Mouse (Mus musculus) cerebellum, adult 9-10 months (tissue): ENCODE measurements around the gene Mapk13.
"Not testable (repeated sequence)": the region's sequence is repeated elsewhere in the genome, so short reads cannot be mapped to it uniquely, and the experiment has no call there.

Experiments used
- DNase-seq: peaks from one replicate; pipeline ENCODE4 v3.0.0; 2022

Mapk13 gene

DNA sequence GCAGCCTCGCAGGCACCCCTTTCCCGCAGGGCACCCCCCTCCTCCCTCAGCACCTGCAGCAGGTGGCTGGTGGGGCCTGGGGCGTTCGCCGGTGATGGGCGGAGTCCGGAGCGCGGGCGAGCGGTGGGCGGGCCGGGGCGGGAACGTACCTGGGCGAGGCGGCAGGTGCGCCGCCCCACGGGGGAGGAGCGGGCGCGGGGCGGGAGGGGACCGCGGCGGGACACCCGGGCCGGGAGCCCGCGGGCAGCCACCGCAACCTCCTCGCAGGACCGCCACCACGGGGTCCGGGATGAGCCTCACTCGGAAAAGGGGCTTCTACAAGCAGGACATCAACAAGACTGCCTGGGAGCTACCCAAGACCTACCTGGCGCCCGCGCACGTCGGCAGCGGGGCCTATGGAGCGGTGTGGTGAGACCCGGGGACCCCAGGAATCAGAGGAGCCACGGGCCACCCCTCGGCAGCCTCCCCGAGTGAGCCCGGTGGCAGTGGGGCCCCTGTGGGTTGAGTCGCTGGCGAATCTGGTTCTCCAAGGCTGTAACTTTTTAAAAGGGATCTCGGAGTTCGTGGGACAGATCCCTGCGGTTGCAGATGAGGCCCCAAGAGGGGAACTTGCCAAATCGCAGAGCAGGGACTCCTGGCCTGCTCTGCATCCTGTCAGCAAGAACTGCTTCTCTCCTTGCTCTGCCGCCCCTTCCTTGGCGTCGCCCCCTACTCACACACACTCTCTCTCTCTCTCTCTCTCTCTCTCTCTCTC lies at the start of gene Mapk13:
Gene Mapk13 (plus strand): TSS at position 177 of the 754 bp plus-strand sequence.
- no peak for DNase-seq

DNA sequence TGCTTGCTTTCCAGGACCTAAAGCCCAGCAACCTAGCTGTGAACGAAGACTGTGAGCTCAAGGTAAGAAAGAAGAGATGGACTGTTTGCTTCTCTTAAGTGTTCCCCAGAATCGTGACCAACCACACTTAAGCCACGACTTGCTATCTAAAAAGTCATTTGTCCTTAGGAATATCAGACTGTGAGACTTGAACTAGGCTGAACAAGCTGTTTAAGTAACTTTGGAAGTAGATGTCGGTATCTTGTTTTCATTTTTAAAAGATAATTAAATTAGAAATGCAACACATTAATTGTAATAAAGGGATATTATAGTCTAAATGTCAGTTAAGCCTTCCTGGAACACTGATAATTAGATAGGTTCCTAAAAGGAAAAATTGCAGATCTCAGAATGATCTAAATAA lies 43.3 kb upstream of the Mapk13 start, which contains the start of gene AC170998.1:
Gene AC170998.1 (plus strand): TSS at position 301 of the 400 bp plus-strand sequence.
- DNase-seq = no peak

DNA sequence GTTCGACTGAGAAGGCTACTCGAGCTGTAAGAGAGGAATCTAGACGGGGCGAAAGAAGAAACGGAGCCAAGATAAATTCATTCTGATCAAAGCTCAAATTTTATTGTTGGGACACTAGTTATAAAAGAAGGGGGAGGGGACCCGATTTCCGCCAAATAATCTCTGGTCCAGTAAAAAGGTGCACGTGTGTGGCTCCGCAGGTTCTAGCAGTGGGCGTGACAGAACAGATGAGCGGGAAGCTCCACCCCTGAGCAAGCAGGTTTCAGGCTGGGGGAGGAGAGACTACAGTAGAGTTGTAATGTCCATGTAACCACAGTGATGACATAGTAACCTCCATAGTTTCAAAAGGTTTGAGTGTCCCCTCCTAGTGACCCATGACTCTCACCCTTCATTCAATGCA lies 41.6 kb upstream of the Mapk13 start:
- not testable (repeated sequence) for DNase-seq

DNA sequence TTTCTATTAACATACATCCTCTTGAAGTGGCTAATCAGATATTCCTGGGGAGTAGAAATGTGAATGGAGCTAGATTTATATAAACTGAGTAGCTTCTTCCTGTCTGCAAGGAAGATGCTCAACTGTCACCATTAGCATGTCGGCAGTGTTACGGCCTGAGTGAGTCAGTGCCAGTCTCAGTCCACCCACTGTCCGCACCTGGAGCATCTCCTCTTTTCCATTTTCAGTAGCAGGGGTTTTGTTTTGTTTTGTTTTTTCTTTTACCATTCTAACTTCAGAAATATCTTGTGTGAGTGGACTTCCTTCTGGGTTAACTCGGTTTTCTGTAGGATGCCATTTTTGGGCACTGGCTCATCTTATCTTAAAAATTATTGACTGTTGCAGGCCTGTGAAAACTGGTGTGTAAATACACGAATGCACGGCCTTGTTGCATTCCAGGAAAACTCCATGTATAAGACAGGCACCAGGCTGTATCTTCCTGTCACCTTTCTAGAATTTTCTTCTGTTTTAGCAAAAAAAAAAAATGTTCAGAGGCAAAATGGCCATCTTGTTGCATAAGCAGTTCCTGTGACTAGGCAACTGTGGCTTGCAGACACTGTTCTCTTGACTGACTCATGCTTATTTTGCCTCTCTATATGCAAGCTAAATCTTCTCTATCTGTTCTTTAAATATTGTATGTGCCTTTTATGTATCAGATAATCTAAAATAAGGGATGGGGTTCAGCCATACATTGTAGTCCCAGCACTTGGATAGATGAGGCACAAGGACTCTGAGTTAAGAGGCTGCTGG lies 33.6 kb upstream of the Mapk13 start:
- no peak for DNase-seq

DNA sequence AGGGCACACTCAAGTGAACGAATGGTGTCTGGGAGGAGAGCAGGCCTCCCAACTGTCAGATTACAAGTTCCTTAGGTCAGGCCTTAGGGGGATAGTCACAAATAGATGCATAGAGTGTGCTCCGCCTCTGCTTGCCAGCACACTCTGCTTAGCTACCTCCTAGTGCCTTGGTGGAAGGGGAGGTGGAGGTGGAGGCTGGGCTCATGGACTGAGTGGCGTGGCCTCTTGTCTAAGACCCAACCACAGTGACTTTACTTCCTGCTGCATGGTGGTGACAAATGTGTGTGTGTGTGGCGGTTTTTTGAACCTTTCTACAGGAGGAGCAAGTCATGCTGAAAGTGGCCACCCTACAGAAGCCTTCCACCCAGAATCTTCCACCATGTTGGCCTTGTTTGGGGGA lies 32.6 kb upstream of the Mapk13 start:
- DNase-seq = no peak

DNA sequence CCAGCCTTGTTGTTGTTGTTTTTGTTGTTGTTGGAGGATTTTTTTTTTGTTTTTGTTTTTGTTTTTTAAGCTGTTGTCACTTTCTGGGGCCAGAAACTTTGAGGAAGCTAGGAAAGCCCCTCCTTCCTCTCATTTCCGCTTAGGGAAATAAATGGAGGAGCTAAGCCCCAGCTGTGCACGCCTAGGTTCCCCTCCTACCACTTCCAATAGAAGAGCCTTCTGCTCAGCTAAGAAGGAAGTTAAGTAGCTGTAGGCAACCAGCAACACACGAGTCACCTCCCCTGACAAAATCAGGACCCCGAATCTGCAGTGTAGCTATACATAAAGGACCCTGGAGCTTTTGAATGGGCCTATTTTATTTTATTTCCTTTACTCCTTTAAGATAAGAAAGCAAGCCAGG lies 31.1 kb upstream of the Mapk13 start:
- DNase-seq = no peak

DNA sequence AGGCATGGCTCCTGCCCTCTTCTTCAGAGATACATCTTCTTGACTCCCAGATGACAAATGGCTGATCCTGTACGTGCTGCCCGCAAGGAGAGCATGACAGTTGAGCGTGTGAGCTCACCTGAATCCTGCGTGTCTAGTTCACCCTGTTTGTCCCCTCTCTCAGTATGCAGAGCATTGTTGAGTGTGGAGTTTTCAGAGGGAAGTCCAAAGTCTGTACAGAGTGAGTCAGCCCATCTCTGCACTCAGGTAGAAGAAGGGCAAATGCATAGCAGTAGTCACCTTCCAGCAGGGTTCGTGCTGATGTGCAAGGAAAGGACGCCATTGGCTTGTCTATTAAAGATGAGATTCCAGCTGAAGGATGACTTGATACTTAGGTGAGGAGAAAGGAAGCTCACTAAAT lies 29.9 kb upstream of the Mapk13 start:
- no peak for DNase-seq

DNA sequence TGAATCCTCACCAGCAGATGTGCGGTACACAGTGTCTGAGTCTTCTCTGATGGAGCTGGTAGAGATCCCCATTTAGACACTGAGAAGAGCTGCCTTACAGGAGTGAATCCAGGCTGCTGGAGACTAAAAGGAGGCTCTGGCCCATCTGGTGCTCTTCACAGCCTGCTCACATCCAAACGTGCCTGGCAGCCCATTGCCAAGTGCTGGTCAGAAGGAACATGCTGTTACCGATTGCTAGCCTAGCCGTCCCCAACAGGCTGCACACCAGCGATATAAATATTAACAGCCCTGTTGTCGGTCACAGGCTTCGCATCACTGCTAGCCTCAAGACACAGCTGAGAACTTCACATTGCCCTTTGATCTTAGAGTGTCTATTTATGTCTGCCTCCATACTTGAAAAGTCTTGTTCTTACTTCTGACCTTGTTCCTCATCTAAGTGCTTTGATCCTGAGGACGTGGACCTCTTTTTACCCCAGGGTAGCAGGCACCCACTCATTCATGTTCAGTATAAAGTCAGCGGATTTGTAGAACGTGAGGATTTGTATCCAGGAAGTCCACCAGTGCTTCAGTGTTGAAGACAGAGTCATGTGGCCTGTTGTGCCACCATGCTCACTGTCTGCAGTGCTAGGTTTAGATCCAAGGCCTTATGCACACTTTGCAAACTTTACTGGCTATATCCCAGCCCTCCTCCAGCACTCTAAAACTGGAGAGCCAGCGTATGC lies 25.8 kb upstream of the Mapk13 start:
- peak; percentile 63 for DNase-seq

DNA sequence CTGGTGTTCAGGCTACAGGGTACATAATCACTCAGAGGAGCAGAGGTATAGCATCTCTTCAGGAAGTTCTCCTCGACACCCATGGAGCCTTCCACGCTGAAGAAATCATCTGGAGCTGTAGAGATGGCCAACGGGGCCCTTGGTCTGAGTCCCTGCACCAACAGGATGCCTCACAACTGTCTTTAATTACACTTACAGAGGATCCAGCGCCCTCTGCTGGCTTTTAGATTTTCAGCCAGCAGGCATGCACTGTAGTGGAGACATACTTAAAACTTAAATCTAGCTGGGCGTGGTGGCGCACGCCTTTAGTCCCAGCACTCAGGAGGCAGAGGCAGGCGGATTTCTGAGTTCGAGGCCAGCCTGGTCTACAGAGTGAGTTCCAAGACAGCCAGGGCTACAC lies 25.2 kb upstream of the Mapk13 start:
- no peak for DNase-seq

DNA sequence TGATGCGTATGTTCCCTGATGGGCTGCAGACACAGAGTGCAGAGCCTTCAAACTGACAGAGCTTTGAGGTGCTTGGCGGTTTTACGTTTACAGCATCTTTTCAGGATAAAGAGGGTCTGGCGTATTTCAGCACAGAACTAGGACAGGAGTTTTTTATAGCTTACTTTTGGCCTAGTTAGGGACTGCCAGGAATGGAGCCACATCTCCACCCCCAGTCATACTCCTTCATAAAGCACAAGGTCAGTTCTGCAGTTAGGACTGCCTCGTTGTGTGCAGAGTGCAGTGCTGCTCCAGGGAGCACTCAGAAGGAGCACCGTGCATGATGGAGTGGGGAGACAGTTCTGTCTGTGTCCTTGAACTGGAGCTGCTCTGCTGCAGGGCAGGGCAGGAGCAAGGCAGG lies 23.3 kb upstream of the Mapk13 start:
- DNase-seq = no peak

DNA sequence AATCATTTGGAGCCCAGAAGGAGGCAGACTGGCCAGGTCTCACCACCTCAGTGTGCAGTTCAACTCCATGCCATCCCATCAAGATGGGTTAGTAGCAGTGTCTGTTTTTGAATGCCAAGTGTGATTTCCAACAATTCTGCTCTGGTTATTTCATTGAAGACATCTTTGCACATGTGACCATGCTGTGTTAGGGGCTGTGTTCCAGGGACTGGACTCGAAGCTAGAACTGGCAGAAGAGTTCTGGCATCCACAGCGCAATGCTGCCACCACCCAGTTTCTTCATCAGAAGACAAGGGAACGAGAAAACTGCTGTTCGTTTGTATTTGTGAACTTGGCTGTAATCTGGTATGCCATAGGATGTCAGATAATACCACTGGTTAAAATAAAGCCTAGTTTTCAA lies 21.1 kb upstream of the Mapk13 start:
- DNase-seq = no peak

DNA sequence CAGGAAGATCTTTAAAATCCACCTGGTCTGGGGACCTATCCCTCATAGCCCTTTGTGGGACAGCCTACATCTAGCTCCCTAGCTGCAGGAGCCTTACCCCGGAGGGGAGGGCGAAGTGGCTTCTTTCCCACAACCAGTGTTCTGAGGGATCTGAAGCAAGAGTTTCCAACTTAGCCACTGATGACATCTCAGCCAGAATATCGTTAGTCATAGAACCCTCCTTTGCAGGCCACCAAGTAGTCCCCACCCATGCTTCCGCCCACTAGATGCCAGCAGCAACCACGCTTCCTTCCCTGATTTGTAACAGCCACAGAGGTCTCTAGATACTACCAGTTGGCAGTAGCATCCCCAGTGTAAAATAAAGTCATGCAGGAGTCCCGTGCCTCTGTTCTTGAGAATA lies 18.5 kb upstream of the Mapk13 start:
- no peak for DNase-seq

DNA sequence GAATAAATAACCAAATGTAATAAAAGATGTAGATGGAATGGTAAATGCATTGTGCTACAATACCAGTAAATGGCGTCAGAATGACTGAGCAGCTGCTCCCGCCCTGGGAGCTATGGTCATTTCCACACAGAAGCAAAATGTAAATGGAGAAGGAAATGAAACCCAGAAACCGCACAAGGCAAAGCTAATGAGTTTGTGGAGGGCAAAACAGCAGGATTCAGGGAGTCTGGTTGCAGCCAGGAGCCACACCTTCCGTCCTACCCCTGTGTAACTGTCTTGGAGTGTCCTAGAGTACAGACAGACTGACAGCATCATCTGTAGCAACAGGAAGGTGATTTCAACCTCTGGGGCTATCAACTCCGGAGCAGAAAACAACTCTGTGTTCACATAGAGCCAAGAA lies 12.7 kb upstream of the Mapk13 start:
- no peak for DNase-seq

DNA sequence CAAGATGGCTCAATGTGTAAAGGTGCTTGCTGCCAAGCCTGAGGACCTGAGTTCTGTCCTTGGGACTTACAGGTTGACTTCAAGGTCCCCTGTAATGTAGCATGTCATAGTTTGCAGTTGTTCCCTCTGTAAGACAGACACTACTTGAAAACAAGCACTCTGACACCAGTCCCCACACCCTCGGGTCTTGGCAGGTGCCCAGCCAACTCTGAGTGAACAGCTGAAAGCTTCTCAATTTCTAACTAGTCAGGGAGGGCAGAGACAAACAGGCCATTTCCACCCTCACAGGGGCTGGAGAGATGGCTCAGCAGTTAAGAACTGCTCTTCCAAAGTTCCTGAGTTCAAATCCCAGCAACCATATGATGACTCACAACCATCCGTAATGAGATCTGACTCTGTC lies 11.6 kb upstream of the Mapk13 start:
- DNase-seq = no peak

DNA sequence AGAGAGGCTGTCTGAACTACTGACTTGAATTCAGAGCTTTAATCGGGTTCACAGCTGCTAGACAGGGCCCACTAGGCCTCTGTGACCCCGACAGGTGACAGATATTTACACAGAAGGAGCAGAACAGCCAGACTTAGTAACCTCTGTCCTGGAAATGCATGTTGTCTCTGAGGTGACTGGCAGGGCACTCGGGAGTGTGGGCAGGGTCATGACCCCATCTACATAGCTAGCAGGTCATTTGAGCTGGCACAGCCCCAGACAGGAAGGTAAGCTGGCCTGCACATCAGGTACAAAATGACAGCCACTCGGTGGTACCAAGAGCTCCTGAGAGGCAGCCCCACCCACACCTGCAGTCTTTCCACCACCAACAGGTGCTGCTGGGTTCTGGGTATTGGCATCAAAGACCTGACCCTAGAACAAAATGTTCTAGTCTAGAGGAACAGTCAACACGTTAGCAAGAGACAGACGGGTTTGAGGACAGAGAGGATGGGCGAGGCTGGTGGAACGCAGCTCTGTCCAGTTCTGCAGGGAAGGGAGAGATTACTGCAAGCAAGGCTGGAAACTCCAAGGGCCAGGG lies 8.3 kb upstream of the Mapk13 start:
- no peak for DNase-seq

DNA sequence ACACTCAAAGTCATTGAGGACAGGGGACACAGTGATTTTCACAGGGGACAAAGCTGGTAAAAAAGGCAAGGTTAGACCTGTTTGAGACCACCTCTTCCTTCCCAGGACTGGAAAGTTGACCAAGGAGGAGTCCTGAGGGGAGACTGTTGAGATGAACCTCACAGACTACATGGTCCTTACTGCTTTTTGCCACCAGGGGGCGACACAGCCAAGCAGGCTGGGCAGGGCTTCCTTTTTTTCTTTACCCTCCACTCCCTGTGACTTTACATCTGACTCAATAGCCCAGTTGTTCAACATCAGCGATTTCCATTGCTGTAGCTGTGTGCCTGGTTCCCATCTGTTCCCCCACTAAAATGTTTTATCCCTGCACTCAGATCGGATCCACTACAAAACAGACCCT lies 7.2 kb upstream of the Mapk13 start:
- DNase-seq = peak; percentile 84

DNA sequence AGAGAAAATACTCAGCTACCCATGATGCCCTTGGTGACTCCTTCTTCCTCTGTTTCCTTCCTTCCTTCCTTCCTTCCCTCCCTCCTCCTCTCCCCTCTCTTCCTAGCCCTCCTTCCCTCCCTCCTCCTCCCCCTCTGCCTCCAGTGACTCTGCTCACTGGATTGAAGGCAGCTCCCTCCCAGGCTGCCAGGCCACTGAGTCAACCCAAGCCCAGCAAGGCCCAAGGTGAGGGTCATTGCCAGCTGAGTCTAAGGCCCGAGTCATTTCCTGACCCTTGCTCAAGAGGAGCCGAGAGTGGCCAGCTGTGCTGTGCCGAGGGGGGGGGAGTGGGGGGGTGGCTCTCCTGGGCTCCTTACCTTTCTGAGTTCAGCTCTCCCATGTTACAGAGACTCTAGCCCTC lies 2.9 kb upstream of the Mapk13 start:
- no peak for DNase-seq

DNA sequence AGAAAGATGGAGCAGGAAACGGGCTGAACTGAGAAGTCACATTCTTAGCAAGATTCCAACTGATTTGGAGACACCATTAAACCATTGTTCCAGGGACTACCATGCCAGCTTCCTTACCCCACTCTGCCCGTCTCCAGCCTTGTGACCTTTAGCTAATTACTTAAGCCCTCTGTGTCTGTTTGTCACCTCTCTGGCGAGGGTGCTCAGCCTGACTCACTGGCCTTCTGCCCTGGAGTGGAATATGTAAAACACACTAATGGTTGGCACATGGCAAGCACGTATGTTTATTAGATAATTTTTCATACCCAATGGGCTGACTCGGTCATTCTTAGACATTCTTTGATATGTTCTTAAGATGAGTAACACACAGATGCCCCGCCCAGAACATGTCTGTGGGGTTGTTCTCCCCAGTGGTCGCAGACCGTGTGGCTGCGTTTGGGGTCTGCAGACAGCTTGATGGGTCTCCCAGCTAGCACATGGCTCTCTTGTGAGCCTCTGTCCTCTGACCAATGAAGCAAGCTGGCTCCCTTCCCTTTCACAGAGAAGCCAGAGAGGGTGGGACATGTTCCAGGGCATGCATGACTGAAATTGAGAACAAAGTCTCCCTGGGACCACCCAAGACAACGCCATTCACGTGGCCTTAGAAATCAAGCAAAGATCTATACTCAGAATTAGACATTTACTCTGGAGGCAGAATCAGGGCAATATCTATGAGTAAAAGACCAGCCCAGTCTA lies 2.1 kb upstream of the Mapk13 start:
- no peak for DNase-seq

DNA sequence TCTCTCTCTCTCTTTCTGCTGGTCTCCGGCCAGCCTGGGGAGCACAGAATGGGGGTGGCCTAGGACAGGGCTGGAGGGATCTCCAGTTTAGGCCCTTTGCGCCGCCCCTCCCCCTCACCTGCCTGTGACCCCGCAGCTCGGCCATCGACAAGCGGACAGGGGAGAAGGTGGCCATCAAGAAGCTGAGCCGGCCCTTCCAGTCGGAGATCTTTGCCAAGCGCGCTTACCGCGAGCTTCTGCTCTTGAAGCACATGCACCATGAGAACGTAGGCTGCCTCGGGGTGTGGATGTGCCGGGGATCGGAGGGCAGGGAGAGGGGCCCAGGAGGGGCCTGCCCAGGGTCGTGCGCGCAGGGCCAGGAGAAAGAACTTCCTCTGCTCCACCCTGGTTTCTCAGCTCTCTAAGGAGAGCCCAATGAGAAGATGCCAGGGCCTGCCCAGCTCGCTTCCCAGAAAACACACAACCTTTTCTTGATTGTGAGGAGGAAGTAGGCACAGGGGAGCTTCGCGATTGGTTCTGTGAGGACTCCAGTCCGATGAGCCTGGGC lies 851 bp downstream of the Mapk13 start:
- no peak for DNase-seq

DNA sequence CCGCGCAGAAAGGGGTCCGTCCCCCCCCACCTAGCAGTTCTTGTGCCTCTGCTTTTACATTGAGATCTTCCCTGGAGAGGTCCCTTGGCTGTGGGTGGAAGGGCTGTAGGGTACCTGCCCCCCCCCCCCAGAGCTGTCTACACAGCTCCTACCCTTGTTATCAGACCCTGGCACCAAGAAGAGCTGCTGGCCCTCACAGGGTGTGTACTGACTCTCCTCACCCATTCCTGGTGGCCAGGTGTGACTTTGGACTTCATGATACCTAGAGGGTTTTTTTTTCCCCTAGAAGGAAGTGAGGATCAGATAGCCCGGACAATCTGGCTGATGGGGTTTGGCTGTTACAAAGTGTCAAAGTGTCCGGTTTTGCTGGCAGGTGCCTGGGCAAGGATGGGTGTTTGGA lies 2.2 kb downstream of the Mapk13 start:
- no peak for DNase-seq

DNA sequence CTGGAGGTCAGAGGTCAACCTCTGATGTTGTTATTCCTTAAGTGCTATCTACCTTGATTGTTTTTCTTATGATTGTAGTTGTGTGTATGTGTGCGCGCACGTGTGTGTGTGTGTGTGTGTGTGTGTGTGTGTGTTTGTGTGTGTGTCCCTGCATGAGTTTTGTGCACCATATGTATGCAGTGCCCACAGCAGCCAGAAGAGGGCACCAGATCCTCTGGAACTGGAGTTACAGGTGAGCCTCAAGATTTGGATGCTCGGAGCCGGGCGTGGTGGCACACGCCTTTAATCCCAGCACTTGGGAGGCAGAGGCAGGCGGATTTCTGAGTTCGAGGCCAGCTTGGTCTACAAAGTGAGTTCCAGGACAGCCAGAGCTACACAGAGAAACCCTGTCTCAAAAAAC lies 5.2 kb downstream of the Mapk13 start:
- not testable (repeated sequence) for DNase-seq

DNA sequence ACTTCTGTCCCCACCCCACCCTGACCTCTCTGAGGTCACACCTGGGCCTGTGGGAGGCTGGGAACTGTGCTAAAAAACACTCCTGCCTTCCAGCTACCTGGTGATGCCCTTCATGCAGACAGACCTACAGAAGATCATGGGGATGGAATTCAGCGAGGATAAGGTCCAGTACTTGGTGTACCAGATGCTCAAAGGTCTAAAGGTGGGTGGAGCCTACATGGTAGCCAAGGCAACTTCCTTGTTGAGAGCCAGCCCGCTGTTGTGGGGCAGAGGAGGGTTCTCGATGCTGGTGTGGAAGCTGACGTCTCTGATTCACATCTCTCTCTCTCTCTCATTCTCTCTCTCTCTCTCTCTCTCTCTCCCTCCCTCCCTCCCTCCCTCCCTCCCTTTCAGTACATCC lies 6.1 kb downstream of the Mapk13 start:
- DNase-seq = no peak
